Mouse (Mus musculus): Measurements from ENCODE around the gene Acp4. TPM values are rescaled to one million over a fixed set of nuclear protein-coding genes. Genes with fewer than 3 reads are reported as not detected.
"Not testable (repeated sequence)": the region's sequence is repeated elsewhere in the genome, so short reads cannot be mapped to it uniquely, and the experiment has no call there.

Acp4 gene
- polyA plus RNA-seq (2012; rRNA removed), result 0.16 TPM in 1 of 2 replicates, not detected in the other

GRCm38 (mm10) chr7:44257278-44257677 lies at the start of gene Acp4:
Gene Acp4 (minus strand): TSS chr7:44257378.
- DNase-seq (ENCODE audit: low read depth), result no peak

GRCm38 (mm10) chr7:44306516-44307240 lies 49.5 kb upstream of the Acp4 start, which contains the start of gene Clec11a:
Gene Clec11a (minus strand): TSS chr7:44306902.
- DNase-seq (ENCODE audit: low read depth), result no peak

- no peak for DNase-seq (ENCODE audit: low read depth)
Observed at GRCm38 (mm10) chr7:44305686-44306085, 48.5 kb upstream of the Acp4 start.

DNA sequence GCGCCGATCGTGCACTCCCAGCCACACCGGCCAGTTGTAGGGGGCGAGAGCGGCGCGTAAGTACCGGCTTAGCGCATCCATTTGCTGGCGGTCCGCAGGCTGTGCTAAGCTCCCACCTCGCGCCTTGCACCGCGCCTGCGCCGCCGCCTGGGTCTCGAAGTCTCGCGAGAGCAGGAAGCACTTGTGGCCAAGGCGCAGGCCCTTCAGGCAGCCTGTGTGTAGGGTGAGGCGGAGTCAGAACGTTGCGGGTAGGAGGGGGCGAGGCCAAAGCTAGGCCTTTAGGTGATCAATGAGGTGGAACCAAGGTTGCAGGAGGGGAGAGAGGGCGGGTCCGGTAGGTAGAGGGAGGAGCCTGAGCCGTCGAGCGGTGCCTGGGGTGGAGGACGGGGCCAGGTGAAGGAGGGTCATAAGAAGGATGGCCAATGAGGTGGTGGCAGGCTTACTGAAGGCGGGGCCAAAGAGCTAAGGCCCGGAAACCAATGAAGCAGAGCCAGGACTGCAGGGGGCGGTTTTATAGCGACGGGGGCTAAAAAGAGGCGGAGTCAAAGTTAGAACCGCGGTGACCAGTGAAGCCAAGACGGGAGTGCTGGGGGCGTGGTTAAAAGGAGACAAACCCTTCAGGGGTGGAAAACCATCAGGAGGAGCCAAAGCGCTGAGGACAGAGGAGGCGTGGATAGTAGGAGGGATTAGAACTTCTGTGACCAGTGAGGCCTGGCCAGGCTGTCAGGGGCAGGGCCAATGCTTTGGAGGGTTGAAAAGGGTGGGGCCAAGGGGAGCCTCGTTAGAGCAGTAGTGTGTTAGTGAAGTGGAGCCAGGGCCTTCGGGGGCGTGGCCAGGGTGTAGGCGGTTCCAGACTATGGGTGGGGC lies 47.8 kb upstream of the Acp4 start:
- peak; percentile 97 for DNase-seq (ENCODE audit: low read depth)

GRCm38 (mm10) chr7:44304463-44304774 lies 47.2 kb upstream of the Acp4 start:
- DNase-seq (ENCODE audit: low read depth), result no peak

GRCm38 (mm10) chr7:44303346-44304340 lies 46.5 kb upstream of the Acp4 start:
- no peak for DNase-seq (ENCODE audit: low read depth)

DNA sequence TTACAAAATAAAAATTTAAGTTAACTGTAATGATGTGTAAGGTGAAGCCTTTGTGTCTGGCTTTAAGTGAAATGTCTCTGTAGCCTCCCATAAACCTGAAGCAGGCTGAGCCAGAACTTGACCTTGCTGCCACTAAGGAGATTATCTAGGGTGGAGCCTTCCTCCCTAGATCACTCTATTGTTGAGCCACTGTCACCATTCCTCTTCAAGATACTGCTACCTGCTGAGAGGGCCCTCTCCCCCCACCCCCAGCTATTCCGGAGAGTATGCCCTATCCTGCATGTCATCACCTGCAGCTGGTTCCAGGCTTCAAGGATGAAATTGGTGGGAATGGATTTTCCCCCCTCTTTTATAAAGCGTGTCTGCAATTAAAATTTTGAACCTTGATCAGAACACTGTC lies 40.3 kb upstream of the Acp4 start:
- not testable (repeated sequence) for DNase-seq (ENCODE audit: low read depth)

DNA sequence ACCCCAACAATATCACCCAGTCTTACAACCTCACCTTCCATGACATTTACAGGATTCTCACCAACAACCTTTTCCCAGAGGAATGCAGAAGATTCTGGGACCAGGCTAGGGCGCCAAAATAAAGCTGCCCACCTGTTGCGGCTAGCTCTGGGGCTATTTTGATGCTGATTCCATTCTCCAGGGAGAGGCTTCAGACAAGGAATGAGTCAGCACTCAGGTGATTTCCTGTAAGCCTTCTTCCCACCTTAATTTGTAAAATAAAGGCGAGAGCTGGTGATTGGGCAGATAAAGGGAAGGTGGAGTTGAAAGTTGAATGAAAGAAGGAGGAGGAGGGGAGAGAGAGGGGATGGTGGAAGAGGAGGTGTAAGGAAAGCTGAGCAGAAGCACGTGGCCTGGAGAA lies 34.2 kb upstream of the Acp4 start:
- DNase-seq (ENCODE audit: low read depth), result no peak

DNA sequence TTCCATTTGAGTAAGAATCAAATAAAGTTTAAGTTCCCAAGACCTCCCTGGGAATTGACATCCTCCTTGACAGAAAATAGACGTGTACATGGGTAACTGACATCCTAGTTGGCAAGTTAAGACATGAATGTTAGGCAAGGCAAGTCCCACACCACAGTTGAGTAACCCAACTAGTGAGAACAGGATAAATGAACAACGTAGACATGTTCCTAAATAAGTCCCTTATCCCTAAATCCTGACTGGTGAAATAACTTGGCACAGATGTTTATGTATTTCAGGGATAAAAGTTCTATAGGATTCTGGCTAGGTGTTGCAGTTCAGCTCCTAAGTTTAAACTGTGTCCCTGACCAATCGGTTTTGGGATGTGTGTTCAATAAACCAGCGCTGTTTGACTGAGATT lies 33.8 kb upstream of the Acp4 start:
- DNase-seq (ENCODE audit: low read depth), result peak; percentile 88

DNA sequence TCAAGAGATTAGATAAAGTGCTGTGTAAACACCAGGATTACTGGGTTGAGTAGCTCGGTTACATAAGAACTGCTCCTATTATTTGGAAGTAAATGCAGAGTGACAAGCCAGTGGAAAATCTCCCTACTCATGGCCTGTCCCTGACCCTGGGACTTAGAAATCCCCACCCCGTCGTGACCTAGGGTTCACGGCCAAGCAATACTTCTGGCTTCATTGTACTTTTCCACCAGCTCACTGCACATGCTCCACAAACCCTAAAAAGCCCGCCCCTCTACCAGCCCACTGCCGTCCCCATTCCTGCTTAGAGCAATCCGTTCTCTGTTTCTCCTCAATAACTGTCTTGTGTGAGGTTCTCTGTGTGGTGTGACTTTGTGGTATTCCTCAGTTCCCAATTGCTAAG lies 30.6 kb upstream of the Acp4 start:
- no peak for DNase-seq (ENCODE audit: low read depth)

GRCm38 (mm10) chr7:44281586-44281985 lies 24.4 kb upstream of the Acp4 start:
- no peak for DNase-seq (ENCODE audit: low read depth)

GRCm38 (mm10) chr7:44280959-44281358 lies 23.8 kb upstream of the Acp4 start:
- DNase-seq (ENCODE audit: low read depth), result no peak

DNA sequence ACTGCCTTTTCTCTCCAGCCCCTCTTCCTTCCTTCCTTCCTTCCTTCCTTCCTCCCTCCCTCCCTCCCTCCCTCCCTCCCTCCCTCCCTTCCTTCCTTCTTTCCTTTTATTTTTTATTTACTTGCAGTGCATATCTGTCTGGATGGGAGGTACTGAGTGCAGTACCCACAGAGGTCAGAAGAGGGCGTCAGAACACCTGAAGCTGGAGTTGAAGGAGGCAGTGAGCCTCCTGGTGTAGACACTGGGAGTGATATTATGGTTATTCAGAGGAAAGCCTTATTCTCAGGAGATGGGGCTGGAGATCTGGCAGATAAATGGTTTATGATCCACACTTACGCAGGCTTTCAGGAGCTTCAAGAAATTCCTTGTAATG lies 20.1 kb upstream of the Acp4 start:
- DNase-seq (ENCODE audit: low read depth), result no peak

DNA sequence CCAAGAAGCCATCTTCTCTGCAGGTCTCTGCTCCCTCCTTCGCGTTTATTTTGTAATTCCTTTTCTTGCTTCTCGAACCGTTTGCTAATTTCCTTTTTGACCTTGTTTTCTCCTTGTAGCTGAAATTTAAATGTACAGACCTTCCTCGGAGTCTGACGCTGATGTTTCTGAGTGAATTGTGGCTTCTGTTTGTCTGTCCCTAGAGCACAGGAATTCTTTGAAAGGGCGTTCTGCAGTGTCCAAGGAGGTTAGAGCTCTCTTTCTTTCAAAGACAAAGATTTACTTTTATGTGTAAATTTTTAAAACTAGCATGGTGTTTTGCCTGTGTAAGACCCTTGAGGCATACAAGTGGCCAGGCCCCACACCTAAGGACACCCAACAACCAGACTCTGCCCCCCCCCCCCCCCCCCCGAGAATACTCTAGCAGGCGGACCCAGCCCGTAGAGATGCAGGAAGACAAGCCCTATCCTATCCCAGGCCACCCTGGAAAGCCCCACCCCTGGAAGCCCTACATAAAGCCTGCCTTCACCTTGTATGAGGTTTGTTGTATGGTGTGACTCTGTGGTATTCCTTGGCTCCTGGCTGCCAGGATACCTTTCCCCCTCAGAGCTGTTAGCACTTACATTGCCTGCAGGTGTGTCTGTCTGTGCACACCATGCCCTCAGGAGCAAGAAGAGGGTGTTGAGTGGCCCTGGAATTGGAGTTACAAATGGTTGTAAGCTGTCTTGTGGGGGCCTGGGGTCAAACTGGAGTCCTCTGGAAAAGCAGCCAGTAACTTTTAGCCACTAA lies 19.5 kb upstream of the Acp4 start:
- no peak for DNase-seq (ENCODE audit: low read depth)

DNA sequence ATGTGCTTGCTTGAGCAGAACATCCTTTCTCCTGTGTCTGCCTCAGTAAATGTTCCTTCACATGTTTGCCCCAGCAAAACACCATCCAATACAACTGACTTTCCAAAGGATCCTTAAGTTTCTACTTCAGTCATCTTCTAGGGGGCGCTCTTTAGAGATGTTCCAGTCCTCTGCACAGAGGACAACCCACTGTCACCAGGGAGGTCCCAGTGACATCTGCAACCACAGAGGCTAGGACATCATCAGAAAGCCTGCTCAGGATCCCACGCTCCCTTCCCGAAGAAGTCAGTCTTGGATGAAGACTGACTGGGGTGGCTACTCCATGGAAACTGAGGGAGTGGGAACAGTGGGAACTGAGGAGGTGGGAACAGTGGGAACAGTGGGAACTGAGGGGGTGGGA lies 18.4 kb upstream of the Acp4 start:
- DNase-seq (ENCODE audit: low read depth), result no peak

DNA sequence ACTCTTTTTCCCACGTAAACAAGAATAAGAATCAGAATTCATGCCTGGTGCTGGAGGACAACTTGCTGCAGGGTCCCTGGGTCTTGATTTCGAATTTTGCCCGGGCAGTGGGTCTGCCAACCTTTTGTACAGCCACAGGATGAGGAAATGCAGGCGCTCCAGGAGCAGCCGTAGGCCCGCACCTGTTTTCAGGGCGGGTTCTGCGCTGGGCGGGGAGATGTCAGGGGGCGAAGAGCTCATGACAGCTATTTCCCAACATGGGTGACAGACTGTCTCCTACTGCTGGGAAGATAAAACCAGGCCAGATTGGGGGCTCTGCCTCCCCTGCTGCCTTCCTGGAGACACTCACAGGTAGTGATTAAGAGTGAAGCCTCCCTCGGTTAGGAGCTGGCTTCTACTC lies 16.9 kb upstream of the Acp4 start:
- no peak for DNase-seq (ENCODE audit: low read depth)

DNA sequence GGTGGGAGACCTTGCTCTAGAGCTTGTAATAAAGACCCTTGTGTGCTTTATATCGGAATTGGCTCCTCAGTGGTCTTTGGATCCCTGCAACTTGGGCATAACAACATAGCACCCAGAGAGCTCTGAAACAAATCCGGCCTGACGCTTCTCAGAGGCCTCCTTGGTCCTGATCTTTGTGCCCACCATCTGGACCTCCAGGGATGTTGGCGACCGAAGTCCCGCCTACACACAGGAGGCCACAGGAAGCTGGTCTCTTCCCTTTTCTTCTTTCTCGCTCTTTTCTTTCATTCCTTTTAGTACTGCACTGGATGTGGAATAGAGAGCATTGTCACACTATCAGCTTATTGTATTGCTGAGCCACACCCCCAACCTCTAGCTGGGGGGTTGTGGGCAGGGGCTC lies 16.3 kb upstream of the Acp4 start:
- DNase-seq (ENCODE audit: low read depth), result no peak

- DNase-seq (ENCODE audit: low read depth), result no peak
Observed at GRCm38 (mm10) chr7:44272546-44272945, 15.4 kb upstream of the Acp4 start.

DNA sequence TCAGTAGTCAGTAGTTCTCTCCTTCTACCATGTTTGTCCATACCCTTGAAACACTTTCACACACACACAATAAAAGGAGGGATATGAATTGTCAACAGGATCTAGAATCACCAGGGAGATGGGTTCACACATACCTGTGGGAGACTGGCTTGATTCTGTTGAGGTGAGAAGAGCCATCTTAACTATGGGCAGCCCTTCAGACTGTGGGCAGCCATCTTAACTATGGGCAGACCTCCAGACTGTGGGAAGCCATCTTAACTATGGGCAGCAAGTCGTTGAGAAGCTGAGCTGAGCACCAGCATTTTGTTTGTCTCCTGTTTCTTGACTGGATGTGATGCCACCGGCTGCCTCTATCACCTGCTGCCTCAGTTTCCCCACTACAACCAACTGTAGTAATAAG lies 14.1 kb upstream of the Acp4 start:
- no peak for DNase-seq (ENCODE audit: low read depth)

DNA sequence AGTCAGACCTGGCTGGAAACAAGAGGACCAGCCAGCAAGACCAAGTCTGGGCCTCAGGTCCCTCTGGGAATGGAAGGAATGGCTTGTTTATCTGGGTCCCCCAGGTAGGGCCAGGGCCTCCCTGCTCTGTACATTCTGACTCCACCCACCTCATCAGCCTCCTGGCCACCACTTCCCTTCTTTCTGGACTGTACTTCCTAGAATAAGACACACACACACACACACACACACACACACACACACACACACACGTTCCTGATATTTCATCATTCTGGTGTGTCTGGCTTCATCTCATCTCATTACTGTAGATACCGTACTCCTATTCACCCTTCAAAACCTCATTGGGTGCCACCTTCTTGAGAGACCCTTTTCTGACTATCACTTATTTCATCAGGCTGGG lies 12.2 kb upstream of the Acp4 start:
- no peak for DNase-seq (ENCODE audit: low read depth)

DNA sequence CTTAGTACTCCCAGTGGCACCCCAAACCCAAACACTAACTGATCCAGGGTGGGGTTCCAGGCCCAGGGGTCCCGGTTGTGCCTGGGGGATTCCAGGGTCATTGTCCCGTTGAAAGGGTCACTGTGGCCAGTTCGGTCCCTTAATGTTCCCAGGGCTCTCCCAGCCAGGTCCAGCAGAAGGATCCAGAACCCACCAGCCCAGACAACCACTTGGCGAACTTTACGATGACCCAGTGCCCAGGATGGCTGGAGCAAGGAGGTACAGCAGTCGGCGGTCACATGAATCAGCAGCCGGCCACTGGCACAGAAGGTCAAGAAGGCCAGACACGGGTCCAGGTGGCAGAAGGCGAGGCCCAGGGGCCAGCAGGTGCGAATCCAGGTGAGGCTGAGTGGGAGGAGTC lies 10.9 kb upstream of the Acp4 start:
- DNase-seq (ENCODE audit: low read depth), result no peak

Data from gonadal fat pad, adult 2 months (tissue).